Mouse (Mus musculus): ENCODE measurements around the gene Tgtp2. TPM values are rescaled to one million over a fixed set of nuclear protein-coding genes. Genes with fewer than 3 reads are reported as not detected.
"Not testable (repeated sequence)": the region's sequence is repeated elsewhere in the genome, so short reads cannot be mapped to it uniquely, and the experiment has no call there.

Tgtp2 gene
- total RNA-seq, 2 experiments from 2014 or later = not detected

DNA sequence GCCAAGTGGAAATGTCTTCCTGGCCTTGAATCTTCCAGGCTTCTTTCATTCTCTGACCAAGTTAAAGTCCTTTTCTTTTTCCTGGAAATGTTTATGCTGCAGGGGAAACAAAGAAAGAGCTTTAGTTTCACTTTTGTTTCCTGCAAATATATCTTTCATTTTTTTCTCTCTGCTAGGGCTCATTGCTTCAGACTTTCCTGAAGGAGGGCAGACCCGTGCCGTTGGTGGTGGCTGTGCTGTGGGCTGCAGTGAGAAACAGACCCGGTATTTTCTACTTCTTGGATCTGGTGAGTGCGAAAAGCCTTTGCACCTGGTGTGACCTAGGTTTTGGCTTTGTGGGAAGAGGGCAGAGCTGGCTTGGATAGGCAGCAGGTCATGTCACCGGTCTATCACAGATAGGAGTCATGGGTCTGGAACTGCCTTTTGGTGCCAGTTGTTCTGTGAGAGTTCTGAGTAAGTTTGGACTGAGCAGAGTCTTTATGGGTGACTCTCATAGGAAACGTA, 22.9 kb upstream of the Tgtp2 start:
- no peak for DNase-seq (ENCODE audit: low spot score in 2 of 2)

DNA sequence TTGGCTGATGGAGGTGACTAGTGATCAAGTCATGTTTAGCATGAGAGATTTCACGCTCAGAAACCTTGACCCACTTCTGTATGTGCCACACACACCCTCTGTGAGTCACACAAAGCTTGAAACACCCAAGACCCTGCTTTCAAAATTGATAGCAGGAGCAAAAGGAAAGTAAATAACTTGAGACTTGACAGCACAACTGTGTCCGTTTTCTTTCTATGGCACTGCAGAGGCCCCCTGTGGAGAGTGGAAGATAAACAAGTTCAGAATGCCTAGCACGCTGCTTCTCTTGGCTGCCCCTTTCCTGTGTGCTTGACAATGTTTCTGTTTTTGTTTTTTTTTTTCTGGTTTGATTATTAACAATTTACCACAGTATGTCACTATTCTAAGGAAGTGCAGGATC, 20.9 kb upstream of the Tgtp2 start:
- DNase-seq (ENCODE audit: low spot score in 2 of 2) = no peak

DNA sequence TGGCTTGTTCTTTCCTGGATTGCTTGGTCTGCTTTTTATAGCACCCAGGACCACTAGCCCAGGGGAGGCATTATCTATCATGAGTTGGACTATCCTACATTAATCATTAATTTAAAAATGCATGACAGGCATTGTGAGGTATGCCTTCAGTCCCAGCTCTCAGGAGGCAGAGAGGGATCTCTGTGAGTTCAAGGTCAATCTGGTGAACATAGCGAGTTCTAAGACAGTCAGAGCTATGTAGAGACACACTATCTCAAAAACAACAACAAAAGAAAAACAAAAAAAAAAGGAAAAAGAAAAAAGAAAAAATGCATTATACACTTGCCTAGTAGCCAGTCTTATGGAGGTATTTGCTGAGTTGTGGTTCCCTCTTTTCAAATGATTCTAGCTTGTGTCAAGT, 20.4 kb upstream of the Tgtp2 start:
- DNase-seq (ENCODE audit: low spot score in 2 of 2) = no peak

DNA sequence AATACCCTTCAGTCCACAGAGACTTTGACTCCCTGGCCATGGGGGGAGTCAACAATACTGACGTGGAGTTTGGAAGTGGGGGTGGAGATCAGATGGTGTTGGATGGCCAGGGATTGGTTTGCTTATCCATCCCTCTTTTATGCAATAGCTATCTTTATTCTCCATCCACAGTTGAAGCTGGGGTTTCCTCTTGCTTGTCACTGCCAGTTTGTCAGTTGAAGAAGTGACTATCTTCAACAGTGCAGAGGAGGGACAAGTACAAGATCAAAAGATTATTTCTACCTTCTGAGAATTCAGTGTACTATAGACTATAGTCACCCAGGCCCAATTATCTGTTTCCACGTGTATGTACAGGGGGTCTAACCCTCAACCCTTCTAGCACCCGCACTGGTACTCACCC, 19.8 kb upstream of the Tgtp2 start:
- no peak for DNase-seq (ENCODE audit: low spot score in 2 of 2)

DNA sequence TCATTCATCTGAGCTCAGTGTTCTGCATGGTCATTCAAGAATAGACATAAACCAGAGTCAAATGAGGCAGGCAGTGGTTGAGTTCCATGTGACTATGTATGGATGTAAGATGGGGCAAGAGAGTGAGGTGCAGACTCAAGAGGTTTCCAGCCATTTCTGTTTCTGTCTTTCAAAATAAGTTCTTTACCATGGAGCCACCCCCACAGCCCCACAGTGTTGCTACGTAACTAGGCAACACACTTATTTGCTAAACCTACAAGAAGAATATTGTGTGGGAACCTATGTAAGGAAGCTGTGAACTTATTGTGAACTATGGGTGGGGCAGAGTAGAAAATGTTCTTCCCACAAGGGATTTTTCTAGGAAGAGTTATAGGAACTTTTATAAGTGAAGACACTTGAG, 19.1 kb upstream of the Tgtp2 start:
- no peak for DNase-seq (ENCODE audit: low spot score in 2 of 2)

DNA sequence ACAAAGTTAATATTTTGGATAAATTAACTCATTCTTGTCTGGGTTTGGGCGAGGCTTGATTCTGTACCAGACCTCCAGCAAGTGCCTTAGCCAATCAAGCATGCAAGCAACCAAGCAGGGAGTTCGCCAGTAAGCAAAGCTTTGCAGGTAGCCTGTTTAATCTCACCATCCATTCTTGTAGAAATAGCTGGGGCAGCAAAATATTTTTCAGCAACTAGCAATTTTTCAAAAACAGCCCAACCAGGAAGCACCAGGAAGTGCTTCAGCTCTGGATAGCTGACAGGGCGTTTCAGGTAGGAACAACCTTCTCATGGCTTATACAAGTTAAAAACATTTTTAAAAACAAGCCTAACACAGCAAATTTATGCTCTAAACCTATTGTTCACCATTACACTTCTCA, 17.9 kb upstream of the Tgtp2 start:
- DNase-seq (ENCODE audit: low spot score in 2 of 2) = no peak

DNA sequence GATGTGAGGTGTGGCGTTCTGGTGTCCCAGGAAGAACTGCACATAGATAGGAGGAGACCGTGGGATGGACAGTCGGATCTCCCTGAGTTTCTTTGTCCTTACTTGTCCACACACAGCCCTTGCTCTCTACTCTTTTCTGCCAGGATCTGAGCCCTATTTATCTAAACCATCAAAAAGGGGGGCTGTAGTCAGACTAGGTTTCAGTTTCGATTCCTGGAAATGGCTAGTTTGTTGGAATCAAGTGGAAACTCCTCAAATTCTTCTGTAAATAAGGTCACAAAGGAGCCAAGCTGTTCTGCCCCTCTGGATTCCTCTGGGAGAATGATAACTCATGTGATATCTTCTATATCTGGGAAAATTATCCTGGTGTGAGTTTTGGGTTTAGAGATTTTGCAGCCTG, 17.4 kb upstream of the Tgtp2 start:
- DNase-seq (ENCODE audit: low spot score in 2 of 2) = no peak

DNA sequence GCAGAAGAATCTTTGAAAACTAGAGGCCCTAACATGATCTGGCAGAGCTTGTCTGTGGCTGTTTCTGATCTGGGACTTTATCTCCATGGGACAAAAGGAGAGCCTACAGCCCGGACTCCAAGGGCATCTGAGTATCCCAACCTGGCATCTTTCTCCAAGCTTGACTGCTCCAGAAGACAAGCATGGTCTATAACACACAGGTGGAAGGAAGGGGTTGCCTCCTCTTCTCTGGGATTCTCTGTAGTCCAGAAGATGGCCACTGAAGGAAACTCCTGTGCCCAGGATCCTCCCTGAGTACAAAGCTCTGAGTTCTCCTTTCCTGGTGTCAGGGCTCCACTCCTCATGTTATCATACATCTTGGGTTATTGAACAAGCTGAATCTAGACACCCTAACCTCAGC, 16.6 kb upstream of the Tgtp2 start:
- DNase-seq (ENCODE audit: low spot score in 2 of 2) = no peak

DNA sequence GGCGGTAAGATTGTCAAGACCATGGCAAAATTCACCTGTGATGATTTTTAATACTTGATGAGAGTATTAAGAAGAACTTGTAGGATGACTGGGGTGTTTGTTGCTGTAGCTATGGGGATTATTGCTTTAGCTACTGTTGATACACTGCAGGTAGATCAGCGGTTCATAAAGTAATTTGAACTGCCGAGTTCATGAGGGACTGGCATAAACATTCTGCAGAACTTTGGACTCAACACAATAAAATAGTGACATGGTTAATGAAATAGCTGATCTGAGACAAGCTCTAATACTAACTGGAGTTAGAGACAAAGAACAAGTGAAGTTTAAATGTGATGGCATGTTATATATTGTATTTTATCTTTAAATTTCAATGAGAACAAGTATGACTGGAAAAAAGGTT, 14.7 kb upstream of the Tgtp2 start:
- DNase-seq (ENCODE audit: low spot score in 2 of 2) = no peak

DNA sequence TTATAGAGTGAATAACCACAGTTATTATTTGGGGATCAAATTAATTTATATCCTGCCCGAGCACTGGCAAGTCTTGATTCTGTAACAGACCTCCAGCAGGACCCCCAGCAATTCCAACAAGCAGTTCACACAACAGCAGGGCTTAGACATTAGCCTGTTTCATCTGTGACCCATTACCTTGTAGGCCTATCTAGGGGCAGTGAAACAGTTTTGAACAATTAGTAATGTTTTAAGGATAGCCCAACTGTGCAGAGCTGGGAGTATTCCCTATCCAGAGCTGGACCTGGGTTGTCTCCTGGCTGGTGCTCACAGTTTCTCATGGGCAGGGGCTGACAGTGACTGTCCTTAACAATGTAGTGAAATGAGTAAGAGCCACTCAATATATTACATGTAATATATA, 13.0 kb upstream of the Tgtp2 start:
- no peak for DNase-seq (ENCODE audit: low spot score in 2 of 2)

DNA sequence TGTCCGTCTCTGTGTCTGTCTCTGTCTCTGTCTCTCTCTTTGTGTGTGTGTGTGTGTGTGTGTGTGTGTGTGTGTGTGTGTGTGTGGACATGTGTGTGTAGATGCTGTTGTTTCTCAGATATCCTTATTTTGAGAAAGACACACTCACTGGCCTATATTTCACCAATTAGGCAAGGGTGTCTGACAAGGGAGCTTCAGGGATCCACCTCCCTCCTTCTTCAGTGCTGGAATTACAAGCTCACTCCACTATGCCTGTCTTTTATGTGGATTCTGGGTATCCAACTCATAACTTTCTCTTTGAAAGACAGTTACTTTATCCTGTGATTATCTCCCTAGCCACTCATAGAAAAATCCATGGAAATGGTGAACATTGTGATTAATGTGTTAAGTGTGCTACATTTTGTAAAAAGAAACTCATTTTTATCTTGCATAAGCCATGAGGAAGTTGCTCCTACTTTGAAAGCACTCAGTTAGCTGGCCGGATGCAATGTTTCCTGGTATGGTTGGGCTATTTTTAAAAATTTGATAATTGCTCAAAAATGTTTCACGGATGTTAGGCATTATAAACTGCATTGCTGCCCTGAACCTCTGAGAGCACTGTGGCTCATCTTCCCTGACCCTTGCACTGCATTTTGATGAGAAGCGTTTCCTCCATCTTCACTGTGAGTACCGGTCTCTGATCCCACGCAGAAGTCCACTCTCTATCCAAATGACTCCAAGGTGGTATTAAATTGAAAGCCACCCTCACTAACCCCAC, 12.2 kb upstream of the Tgtp2 start, which contains the start of gene Ifi47:
Gene Ifi47, plus strand, starts transcription at position 587 of the 757 bp plus-strand sequence.
- not testable (repeated sequence) for DNase-seq (ENCODE audit: low spot score in 2 of 2)

DNA sequence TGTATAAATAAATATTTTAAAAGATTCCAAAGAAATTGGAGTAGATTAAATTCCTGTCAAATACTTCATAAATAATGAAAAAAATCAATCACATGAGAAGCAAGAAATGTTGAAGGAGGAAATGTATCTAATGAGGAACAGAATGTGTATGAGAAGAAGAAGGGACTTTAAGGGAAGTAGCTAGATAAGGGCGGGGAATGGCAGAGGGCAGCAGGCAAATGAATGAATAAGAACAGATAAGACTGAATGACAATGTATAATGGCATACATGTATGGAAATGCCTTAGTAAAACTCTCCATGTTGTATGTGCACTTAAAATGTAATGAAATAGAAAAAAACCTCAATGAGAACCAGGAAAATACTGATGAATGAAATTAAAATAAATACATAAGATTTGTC, 4.4 kb upstream of the Tgtp2 start:
- no peak for DNase-seq (ENCODE audit: low spot score in 2 of 2)

DNA sequence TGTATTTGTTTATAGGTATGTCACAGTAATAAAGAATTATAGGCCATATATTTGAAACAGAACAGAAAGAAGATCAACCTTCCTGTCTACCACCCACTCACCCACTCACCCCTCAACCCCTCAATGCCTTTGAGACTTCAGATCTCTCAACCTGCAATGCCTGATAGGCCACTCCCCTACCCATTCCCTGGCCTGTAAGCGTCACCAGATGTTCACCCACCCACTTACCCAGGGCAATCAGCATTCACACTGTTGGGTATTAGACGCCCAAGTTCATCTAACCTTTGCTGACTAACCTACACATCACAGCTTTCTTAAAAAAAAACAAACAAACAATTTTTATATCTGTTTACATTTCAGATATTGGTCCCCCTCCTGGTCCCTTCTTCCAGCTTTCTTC, 2.1 kb downstream of the Tgtp2 start:
- DNase-seq (ENCODE audit: low spot score in 2 of 2) = not testable (repeated sequence)

DNA sequence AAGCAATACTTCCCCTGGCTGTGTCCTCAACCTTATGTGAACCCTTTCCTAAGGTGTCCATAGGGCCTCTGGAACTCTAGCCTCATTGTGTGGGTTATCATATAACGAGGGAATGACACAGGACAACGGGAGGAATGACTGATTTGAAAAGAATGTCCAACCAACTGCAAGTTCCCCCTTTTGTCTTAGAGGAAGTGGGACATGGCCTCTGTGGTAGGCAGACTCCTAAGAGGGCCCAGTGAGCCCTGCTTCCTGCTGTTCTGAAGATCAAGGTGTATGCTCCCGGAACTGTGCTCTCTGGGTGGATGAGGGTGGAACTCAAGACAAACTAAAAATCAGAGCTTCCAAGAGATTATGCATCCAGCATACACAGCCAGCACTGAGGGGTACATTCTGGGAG, 3.9 kb downstream of the Tgtp2 start:
- not testable (repeated sequence) for DNase-seq (ENCODE audit: low spot score in 2 of 2)

DNA sequence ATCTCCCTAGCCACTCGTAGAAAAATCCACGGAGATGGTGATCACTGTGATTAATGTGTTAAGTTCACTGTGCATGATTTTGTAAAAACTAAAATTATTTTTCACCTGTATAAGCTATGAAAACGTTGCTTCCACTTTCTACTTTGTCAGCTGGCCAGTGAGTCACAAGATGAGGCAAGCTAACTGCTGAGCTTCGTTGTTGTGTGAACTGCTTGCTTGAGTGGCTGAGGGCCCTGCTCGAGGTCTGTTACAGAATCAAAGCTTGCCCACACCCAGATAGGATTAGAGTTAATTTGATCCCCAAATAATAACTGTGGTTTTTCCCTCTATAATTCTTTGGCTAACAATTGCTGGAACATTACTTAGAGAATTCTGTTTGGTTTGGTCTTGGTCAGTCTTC, 12.1 kb downstream of the Tgtp2 start:
- DNase-seq (ENCODE audit: low spot score in 2 of 2) = not testable (repeated sequence)

DNA sequence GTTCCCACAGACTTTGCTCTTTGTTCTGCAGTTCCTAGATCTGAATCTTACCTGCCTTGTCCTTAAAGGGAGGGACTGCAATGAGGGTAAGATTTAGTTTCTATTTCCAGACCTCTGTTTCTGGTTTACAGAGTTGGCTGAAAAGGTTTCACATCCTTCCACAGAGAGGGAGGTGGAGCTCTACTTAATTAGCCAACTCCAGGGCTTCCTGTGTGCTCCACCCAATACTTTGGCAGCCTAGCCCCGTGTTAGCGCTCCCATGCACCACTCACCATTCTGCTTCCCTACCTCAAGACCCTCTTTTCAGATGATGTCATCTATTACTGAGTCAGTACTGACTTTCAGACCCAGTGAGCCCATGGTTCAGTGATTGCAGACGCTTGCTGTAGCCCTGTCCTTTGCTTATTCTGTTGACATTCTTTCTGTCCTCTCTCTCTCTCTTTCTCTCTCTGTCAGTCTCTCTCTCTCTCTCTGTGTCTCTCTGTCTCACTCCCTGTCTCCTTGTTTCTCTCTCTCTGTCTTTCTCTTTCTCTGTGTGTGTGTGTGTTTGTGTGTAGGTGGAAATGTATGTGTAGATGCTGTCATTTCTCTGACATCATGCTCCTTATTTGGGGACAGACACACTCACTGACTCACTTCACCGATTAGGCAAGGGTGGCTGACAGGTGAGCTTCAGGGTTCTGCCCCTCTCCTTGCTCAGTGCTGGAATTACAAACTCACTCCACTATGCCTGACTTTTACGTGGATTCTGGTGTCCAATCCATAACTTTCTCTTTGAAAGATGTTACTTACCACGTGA, 12.7 kb downstream of the Tgtp2 start, which contains the start of gene 9930111J21Rik2:
Gene 9930111J21Rik2, minus strand, starts transcription at position 150 of the 799 bp plus-strand sequence.
- not testable (repeated sequence) for DNase-seq (ENCODE audit: low spot score in 2 of 2)

DNA sequence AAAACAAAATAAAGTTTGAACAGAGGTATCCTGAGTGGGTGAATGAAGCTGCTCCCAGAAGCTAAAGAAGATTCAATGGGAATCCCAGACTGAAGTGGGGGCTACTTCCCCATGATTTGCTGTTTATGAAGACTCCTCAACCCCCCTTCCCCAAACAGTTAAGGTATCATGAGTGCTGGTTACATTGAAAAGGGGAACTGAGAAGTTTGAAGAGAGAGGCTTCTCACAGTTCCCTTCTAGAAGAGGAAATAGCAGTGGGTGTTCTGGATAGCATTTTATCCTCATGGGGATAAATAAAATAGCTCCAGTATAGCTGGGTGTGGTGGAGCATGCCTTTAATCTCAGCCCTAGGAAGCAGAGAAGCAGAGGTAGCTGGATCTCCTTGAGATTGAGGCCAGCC, 13.9 kb downstream of the Tgtp2 start:
- not testable (repeated sequence) for DNase-seq (ENCODE audit: low spot score in 2 of 2)

DNA sequence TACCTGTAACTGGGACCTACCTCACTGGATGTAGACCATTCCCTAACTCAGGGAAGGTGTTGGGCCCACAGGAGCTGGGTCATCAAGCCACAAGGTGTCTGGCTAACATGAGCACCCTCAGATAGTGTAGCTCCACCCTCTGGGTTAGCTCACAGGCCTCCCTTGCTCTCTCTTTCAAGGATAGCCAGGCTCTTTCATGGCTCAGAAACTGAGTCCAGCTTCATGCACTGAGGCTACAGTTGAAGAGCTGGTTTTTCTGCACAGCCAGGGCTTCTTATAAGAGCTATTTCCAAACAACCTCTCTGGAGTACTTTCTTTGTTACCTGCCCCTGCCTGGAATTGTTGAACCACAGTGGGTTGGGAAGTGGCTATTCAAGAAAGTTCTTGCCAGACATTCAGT, 51.9 kb downstream of the Tgtp2 start:
- DNase-seq (ENCODE audit: low spot score in 2 of 2) = not testable (repeated sequence)
